Mouse (Mus musculus) thymus, adult 2 months (tissue): Measurements from ENCODE around the gene Plcb1.

ENCODE experiments used
- CTCF ChIP-seq: fragments of 200-500 bp; IDR thresholded peaks from 2 replicates; pipeline ENCODE4 v1.5.1; 2012; ENCODE audit warnings: mild to moderate bottlenecking, control low read depth, low read length, moderate library complexity, borderline replicate concordance; ENCODE audit not compliant: control insufficient read depth, poor library complexity, insufficient read depth; ENCODE audit errors: extremely low read depth
- POLR2A ChIP-seq: fragments of 200-500 bp; IDR thresholded peaks from 2 replicates; pipeline ENCODE4 v1.6.1; 2012; ENCODE audit warnings: mild to moderate bottlenecking, low read length, control low read depth, moderate library complexity; ENCODE audit not compliant: control insufficient read depth, poor library complexity, insufficient read depth; ENCODE audit errors: extremely low read depth

DNA sequence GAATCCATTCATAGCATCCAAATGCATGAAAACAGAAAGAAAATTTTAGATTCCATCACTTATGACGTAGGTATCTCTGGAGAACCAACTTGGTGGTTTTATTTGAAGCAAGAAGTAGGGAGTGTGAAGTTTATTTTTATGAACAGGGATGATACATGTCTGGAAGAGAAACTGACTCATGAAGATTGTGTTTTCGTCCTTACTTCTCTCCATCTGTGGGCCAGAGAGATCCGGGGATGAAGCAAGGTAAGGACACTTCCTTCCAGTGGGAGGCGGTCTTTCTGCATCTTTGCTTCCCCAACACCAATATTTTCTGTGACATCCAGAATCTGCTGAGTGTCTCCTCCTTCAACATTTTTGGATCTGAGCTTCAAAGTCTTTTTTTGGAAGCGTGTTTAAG is 6.0 kb upstream of the Plcb1 start:
- TF ChIP-seq CTCF (no peak), POLR2A (no peak)
